Comparison of ENCODE assay signal across 10 mouse cellular contexts in genomic region chr5:125175673-125176369, GRCm38 (mm10). TPM values are rescaled to one million over a fixed set of nuclear protein-coding genes. Genes with fewer than 3 reads are reported as not detected.
DNase-seq lines count a peak whose midpoint lies in the region; ATAC-seq and TF ChIP-seq lines count a peak whose summit lies in the region.
"Had no signal": no experiment of that assay in that cellular context is flagged by ENCODE, and none has a peak within 500 bp of the region (broad histone marks: within the 10 kb centered on the region; RNA-seq: fewer than 3 reads in every experiment).

No protein-coding gene starts in this region.

- H3K36me3 ChIP-seq in liver, adult 2 months (ENCODE audit: control insufficient read depth, insufficient read depth, low read length) = no peaks in the 10 kb centered on the region
- no peaks in the 10 kb centered on the region for H3K36me3 ChIP-seq in liver, embryonic 11.5 days (ENCODE audit: control insufficient read depth, insufficient read depth, low read length)
- H3K36me3 ChIP-seq in forebrain, embryonic 16.5 days (ENCODE audit: control insufficient read depth, insufficient read depth) = no peaks in the 10 kb centered on the region
- no peaks in the 10 kb centered on the region for H3K36me3 ChIP-seq in midbrain, postnatal 0 days (ENCODE audit: insufficient read depth, low read length)

- ATAC-seq in liver, embryonic 11.5 days (replicated peaks; ENCODE audit: low FRiP score) = no peak
- ATAC-seq in forebrain, embryonic 16.5 days = no peak
- ATAC-seq in midbrain, postnatal 0 days (ENCODE audit: low FRiP score) = no peak

- peak overlapping the region; percentile 80 for H3K27ac ChIP-seq in gastrocnemius, adult 2 months
- peak overlapping the region; percentile 63 for H3K27ac ChIP-seq in liver, adult 2 months (replicated peaks; ENCODE audit: insufficient read depth, low read depth, low read length)
- H3K27ac ChIP-seq in liver, embryonic 11.5 days (ENCODE audit: low read depth, low read length) = no peak overlapping the region
- H3K27ac ChIP-seq in forebrain, embryonic 16.5 days (ENCODE audit: low read length) = peak overlapping the region; percentile 49
- peak overlapping the region; percentile 94 for H3K27ac ChIP-seq in midbrain, postnatal 0 days (ENCODE audit: low read depth, low read length)
- H3K27ac ChIP-seq: macrophage had no signal

- no peak overlapping the region for H3K4me2 ChIP-seq in liver, embryonic 11.5 days
- peak overlapping the region; percentile 93 for H3K4me2 ChIP-seq in forebrain, embryonic 16.5 days (ENCODE audit: low read length)
- H3K4me2 ChIP-seq in midbrain, postnatal 0 days (ENCODE audit: low read depth, low read length, poor library complexity, severe bottlenecking) = peak overlapping the region; percentile 84

- intact Hi-C loops in gastrocnemius, adult 2 months (cut with DNase I) = loop anchor here (2.0 kb wide), 1 partner anchor 17 kb away; no protein-coding TSS in a partner anchor
- intact Hi-C loops in gastrocnemius, postnatal 36 days (cut with DNase I) = loop anchor here (5.0 kb wide), 3 partner anchors 34 to 69 kb away; no protein-coding TSS in a partner anchor

- peaks cover 50% of the 10 kb centered on the region for H3K4me1 ChIP-seq in liver, adult 2 months (ENCODE audit: control insufficient read depth, insufficient read depth, low read length)
- peaks cover 46% of the 10 kb centered on the region for H3K4me1 ChIP-seq in liver, embryonic 11.5 days (replicated peaks; ENCODE audit: control insufficient read depth, insufficient read depth, low read length)
- H3K4me1 ChIP-seq in forebrain, embryonic 16.5 days (replicated peaks; ENCODE audit: control insufficient read depth, insufficient read depth, low read length) = peaks cover 74% of the 10 kb centered on the region
- peaks cover 42% of the 10 kb centered on the region for H3K4me1 ChIP-seq in midbrain, postnatal 0 days (ENCODE audit: insufficient read depth, low read length)

- DNase-seq in gastrocnemius, adult 2 months = no peak
- no peak for DNase-seq in gastrocnemius, postnatal 36 days
- no peak for DNase-seq in liver, adult 2 months (ENCODE audit: extremely low read depth, low read depth, low spot score)
- DNase-seq in liver, embryonic 11.5 days (ENCODE audit: low spot score) = no peak
- DNase-seq in midbrain, postnatal 0 days (ENCODE audit: low spot score) = no peak
- no peak for DNase-seq in thymus, postnatal 4 days
- DNase-seq in testis, postnatal 10 days (ENCODE audit: low spot score) = no peak

- peak overlapping the region; percentile 31 for H3K4me3 ChIP-seq in gastrocnemius, adult 2 months
- H3K4me3 ChIP-seq in liver, adult 2 months (ENCODE audit: insufficient read depth, low read depth, low read length) = no peak overlapping the region
- no peak overlapping the region for H3K4me3 ChIP-seq in liver, embryonic 11.5 days (ENCODE audit: low read depth, low read length)
- peak overlapping the region; percentile 7; the same call in 1 of the 2 replicates for H3K4me3 ChIP-seq in forebrain, embryonic 16.5 days (replicated peaks; ENCODE audit: low read length)
- H3K4me3 ChIP-seq in midbrain, postnatal 0 days (ENCODE audit: low read depth, low read length) = peak overlapping the region; percentile 91; the same call in 1 of the 2 replicates
- H3K4me3 ChIP-seq: erythroblast, embryonic 14.5 days had no signal

- peak overlapping the region; percentile 33 for H3K9ac ChIP-seq in liver, adult 2 months (ENCODE audit: low read depth, low read length)
- no peak overlapping the region for H3K9ac ChIP-seq in liver, embryonic 11.5 days (ENCODE audit: low read depth, low read length)
- peak overlapping the region; percentile 86 for H3K9ac ChIP-seq in forebrain, embryonic 16.5 days (replicated peaks; ENCODE audit: low read depth, low read length)
- H3K9ac ChIP-seq in midbrain, postnatal 0 days (replicated peaks; ENCODE audit: low read length, poor library complexity, severe bottlenecking) = peak overlapping the region; percentile 37; the same call in 1 of the 2 replicates

- TF ChIP-seq CTCF in gastrocnemius, adult 2 months (IDR thresholded peaks at IDR 0.05) = no peak
- TF ChIP-seq CTCF in liver, adult 2 months (IDR thresholded peaks at IDR 0.05; ENCODE audit: low read depth, low read length) = no peak
- no peak for TF ChIP-seq CTCF in midbrain, postnatal 0 days (IDR thresholded peaks at IDR 0.05)

- no peaks in the 10 kb centered on the region for H3K27me3 ChIP-seq in liver, adult 2 months (ENCODE audit: control insufficient read depth, insufficient read depth, low read length)
- H3K27me3 ChIP-seq in liver, embryonic 11.5 days (replicated peaks; ENCODE audit: control insufficient read depth, insufficient read depth, low read length) = no peaks in the 10 kb centered on the region
- H3K27me3 ChIP-seq in forebrain, embryonic 16.5 days (replicated peaks; ENCODE audit: control insufficient read depth, insufficient read depth, low read length) = no peaks in the 10 kb centered on the region
- no peaks in the 10 kb centered on the region for H3K27me3 ChIP-seq in midbrain, postnatal 0 days (ENCODE audit: insufficient read depth, low read length)

- 46% methylated on average over 9 of the region's 9 CpGs for WGBS in liver, adult 2 months
- 72% methylated on average over 9 of the region's 9 CpGs for WGBS in liver, embryonic 11.5 days
- WGBS in forebrain, embryonic 16.5 days = 51% methylated on average over 9 of the region's 9 CpGs
- 46% methylated on average over 9 of the region's 9 CpGs for WGBS in midbrain, postnatal 0 days

- H3K79me2 ChIP-seq in liver, adult 2 months (ENCODE audit: control insufficient read depth, insufficient read depth, low read length) = peaks cover 36% of the 10 kb centered on the region

- TF ChIP-seq POLR2A in liver, adult 2 months (IDR thresholded peaks at IDR 0.05; ENCODE audit: extremely low read depth, insufficient read depth, low read length) = no peak

- no peaks in the 10 kb centered on the region for H3K9me3 ChIP-seq in liver, embryonic 11.5 days (ENCODE audit: control insufficient read depth, low read length)
- no peaks in the 10 kb centered on the region for H3K9me3 ChIP-seq in forebrain, embryonic 16.5 days (ENCODE audit: control insufficient read depth, low read length)
- no peaks in the 10 kb centered on the region for H3K9me3 ChIP-seq in midbrain, postnatal 0 days (ENCODE audit: low read length)

RNA-seq across cellular contexts. Expression of gene Ncor2, which starts 3.2 kb away (rescaled TPM):
- 100 to 1,000 TPM; 123 to 153 TPM for total RNA-seq in gastrocnemius, adult 2 months (2021)
- total RNA-seq in gastrocnemius, postnatal 36 days (2021) = 100 to 1,000 TPM; 102 to 112 TPM
- 7.1 and 9.4 TPM in 2 replicates for total RNA-seq in liver, adult 2 months (2014; rRNA removed)
- 15.0 and 17.0 TPM in 2 replicates for polyA plus RNA-seq in liver, adult 2 months (2012; rRNA removed)
- polyA plus RNA-seq in liver, embryonic 11.5 days (2014; fragmentation: Nextera tagmentation; extraction: Ambion mirVana) = 14.0 and 17.2 TPM in 2 replicates
- polyA plus RNA-seq in forebrain, embryonic 16.5 days (2015; fragmentation: Nextera tagmentation; extraction: Ambion mirVana) = 26.5 and 27.1 TPM in 2 replicates
- total RNA-seq in midbrain, postnatal 0 days (2014; rRNA removed) = 22.8 and 37.8 TPM in 2 replicates
- 15.5 and 17.8 TPM in 2 replicates for polyA plus RNA-seq in midbrain, postnatal 0 days (2015; fragmentation: Nextera tagmentation; extraction: Ambion mirVana)

Comparison
In these comparisons a context has a peak if more than half of its experiments do, and no peak if none do; other contexts are left out.
1. H3K4me3 ChIP-seq: peak in gastrocnemius, adult 2 months (single experiment), forebrain, embryonic 16.5 days (single experiment) and midbrain, postnatal 0 days (single experiment); none in liver, adult 2 months (single experiment) and liver, embryonic 11.5 days (single experiment).